Mouse (Mus musculus) 416B (cell line): ENCODE measurements around the gene Lpar3.
A peak's percentile ranks its signal among the peaks of the same experiment; 100 is the strongest.

ENCODE experiments used
- DNase-seq: peaks from one replicate; pipeline ENCODE4 v3.0.0; 2011; ENCODE audit warnings: low read depth

Lpar3 gene

DNA sequence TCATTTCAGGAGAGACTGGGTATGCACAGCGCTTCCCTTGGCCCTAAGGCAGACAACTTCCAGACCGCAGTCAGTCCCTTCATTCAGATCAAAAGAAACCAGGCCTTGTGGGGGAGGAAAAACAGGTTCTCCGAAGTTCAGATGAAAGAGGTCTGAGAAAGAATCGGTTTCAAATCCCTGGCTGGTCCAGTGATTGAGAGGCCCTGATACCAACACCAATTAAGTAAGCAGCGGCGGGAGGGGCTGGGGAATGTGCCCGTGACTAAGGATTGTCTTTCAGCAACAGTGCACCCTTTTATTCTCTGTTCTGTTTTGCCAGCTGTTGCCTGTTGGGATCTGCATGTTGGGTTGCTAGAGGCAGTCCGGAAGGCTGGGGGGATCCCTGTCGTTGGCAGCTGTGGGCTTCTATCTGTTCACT, 90.4 kb downstream of the Lpar3 start:
- DNase-seq, result no peak

DNA sequence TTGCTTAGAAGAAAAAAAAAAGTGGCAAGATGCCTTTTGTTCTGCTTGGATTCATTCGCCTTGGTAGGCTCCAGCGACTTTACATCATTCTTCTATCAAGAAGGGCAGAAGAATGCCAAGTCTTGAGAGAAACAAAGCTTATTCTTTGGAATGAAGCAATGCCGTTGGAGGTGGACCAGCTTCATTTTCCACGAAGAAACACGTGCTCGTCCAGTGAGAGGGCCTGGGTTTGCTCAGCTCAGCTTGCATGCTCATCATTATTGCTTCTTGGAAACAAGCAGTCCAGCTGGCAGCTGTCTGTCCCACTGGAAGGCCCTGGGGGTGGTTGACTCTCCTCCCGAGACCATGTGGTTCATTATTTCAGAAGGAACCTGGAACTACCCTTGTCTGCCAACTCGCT, 94.7 kb downstream of the Lpar3 start:
- DNase-seq, result no peak

DNA sequence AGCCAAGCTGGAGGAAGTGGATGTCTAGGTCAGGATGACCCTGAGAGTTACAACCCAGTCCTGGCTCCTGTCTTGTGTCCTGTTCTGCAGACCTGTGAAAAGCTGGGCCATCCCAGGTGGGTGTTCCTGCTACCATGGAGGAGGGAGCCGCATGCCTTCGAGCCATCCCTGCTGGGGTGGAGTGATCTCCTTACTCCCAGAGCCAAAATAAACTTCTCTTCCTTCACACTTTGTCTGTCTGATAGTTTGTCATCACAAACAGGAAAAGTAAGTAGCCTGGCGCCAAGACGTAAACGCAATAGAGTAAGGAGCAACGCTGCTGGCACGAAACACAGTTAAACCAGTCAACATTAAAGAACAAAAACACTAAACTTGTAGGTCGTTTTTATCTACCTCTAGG, 95.5 kb downstream of the Lpar3 start:
- DNase-seq, result no peak

- no peak for DNase-seq
Observed at GRCm38 (mm10) chr3:146317366-146317765, 96.6 kb downstream of the Lpar3 start.

GRCm38 (mm10) chr3:146317911-146318310, 97.1 kb downstream of the Lpar3 start:
- no peak for DNase-seq

DNA sequence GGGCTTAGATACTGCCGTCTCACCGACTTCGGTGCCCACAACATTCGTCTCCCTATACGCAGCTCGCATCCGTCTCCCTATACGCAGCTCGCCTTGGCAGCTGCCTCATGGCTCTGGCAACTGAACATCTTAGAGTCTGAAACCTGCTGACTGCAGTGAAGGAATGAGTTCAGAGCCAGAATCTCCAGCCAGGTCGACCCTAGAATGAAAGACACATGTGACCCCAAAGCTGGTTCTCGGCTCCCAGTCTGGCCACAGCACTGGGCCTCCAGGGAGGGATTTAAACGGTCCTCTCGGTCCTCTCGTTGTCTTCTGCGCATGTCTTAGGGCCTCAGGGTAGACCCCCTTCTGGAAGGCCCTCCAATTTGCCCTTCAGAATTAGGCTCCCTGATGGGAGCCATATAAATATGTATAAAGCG, 97.8 kb downstream of the Lpar3 start:
- DNase-seq, result no peak

- DNase-seq, result no peak
Observed at GRCm38 (mm10) chr3:146318987-146319386, 98.2 kb downstream of the Lpar3 start.

GRCm38 (mm10) chr3:146319503-146319902, 98.7 kb downstream of the Lpar3 start:
- DNase-seq, result no peak

DNA sequence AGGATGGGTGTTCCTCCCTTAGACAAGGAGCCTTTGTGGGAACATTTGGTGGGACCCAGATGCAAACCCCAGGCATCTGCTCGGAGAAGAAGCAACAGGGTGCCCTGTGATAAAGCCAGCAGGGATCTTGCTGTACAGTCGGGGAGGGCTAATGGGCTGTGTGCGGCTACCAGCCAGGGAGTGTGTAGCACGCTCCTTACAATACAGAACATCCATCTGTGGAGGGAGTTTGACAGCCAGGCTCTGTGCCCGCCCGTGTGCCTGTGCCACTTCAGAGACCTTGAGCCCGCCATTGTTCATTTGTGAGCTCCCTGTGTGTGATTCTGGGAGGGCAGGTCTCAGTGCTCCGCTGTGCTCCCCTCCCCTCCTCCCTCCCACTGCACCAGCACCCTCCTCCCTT, 104.2 kb downstream of the Lpar3 start:
- DNase-seq, result no peak

DNA sequence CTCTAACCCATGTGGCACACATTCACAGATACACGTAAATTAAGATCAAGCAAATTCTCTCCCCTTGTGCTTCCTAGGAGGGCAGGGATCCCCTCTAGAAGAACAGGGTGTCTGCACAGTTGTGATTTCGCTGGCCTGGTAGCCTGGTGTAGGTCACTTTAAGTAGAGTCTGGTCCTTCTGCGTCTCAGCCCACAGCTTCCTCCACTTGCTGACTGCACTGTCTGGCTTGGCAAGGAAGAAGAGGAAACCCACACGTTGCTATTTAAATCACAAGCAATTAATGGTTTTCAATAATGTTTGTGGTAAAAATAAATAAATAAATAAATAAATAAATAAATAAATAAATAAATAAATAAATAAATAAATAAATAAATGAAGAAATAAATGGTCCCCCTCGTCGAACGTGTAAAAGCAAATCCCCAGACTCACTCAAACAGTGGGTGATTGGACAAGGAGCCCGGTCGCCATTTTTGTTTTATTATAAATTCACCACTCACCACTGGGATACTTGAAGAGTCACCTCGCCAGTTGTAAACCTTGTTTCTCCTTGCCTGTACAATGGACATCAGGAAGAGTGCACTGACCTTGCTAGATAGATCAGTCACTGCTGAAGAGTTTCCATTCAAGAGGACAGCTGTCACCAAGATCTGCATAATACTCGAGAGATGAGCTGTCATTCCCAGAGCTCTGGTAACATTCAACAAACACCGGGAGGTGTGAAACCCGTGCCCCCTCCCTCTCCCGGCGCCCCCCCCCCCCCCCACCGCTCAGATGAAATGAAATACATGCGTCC, 106.2 kb downstream of the Lpar3 start:
- peak; percentile 71 for DNase-seq

DNA sequence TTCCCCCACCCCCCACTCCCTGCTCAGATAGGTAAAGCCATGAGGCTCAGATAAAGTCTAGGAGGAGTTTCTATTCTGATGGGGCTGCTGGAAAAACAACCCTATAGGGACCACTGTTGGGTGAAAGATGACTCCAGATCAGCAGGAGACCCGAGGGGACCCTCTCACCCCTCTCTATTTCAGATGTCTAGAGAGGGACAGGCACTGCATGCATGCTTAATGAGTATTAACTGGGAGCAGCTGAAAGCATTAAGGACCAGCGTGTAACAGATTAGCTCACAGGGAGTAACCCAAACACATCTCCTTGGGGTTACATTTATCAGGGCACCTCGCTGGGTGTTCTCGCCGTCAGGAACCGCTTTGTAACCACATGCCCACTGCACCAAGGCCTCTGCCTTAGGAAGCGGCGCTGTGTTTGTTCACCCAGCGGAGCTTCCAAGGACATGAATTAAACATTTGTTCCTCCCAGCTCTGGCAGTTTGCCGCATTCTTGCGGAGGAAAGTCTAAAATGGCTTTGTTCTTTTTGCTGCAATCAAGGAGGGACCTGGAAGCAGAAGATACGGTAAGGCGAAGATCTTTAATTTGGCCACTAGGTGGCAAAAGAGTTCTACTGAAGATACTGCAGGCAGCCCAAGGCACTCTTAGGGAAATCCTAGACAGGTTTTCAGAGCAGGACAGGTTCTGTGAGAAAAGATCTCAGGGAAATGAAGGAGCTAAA, 106.9 kb downstream of the Lpar3 start:
- peak; percentile 93 for DNase-seq

DNA sequence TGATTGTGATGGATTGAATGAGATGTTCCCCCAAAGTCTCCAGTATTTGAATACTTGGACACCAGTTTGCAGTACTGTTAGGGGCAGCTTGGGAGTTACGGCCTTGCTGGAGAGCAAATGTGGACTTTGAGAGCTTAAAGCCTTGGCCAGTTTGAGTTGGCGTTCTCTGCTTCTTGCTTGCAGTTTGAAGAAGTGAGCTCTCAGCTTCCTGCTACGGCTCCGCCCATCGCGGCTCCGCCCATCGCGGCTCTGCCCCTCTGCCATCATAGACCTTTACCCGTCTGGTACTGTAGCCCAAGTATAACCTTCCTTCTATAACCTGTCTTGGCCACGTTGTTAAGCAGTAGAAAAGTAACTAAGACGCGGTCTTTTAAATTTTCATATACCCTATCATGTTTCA, 108.0 kb downstream of the Lpar3 start:
- peak; percentile 74 for DNase-seq

- DNase-seq, result peak; percentile 36
Observed at GRCm38 (mm10) chr3:146331819-146332218, 111.1 kb downstream of the Lpar3 start.

- DNase-seq, result no peak
Observed at GRCm38 (mm10) chr3:146333270-146333669, 112.5 kb downstream of the Lpar3 start.

GRCm38 (mm10) chr3:146334070-146334469, 113.3 kb downstream of the Lpar3 start:
- no peak for DNase-seq
